Mouse (Mus musculus): ENCODE results near the gene Nrg4.
"Not testable (repeated sequence)": the region's sequence is repeated elsewhere in the genome, so short reads cannot be mapped to it uniquely, and the experiment has no call there.

Gene Nrg4

DNA sequence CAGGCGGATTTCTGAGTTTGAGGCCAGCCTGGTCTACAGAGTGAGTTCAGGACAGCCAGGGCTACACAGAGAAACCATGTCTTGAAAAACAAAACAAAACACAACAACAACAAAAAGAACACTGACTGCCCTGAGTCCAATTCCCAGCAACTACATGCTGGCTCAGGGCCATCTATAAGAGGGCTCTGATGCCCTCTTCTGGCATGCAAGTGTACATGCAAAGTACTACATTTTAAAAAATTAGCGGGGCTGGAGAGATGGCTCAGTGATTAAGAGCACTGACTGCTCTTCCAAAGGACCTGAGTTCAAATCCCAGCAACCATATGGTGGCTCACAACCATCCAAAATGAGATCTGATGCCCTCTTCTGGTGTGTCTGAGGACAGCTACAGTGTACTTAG is 74.5 kb downstream of the Nrg4 start:
- DNase-seq (ENCODE audit: low spot score in 2 of 2), result not testable (repeated sequence)

DNA sequence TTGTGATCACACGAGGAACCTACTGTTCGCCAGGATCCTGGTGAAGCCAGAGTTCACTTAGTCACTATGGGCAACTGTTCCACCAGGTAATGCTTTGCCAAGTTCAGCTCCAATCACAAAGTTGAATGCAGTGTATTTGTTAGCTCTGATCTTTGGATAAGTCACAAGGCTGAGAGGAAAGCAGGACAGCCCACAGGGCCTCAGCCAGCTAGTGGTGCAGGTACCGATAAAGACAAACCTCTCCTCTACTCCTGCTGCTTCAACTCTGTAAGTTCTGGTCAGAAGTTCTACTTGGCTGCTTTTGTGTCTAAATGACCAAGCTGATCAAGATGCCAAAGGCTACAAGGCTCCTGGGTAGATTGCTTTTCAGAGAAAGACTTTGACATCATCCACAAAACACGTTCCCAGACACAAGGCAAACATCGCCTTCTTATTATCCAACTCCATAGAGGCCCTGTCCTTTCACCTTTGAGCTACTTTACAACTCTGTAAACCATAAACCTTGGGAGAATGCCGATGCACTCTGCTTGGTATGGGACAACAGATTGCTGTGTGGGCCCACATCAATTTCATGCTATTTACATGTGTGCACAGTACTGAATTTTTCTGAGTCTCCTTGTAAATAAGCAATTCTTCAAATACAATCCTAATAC is 75.9 kb downstream of the Nrg4 start:
- DNase-seq (ENCODE audit: low spot score in 2 of 2), result no peak

GRCm38 (mm10) chr9:55248465-55248864 is 78.2 kb downstream of the Nrg4 start:
- DNase-seq (ENCODE audit: low spot score in 2 of 2), result no peak

- DNase-seq (ENCODE audit: low spot score in 2 of 2), result no peak
These were observed 79.7 kb downstream of the Nrg4 start for GRCm38 (mm10) chr9:55246918-55247317.

DNA sequence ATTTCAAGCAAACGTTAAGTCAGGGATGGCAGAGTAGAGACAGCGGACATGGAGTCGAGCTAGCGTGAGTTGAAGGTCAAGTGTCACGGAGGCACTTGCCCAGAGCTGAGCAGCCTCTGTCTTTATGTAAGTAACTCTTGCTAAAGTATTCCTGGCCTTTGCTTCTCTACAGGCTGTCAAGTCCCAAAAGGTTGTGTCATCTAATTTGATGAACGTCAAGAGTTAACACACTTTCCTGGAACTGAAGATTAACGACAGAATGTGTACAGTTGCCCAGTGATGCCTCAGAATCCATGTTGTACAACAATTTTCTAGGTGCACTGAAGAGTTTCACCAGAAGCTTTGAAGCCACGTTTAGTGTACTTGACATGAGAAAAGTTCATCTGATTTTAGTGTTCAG is 80.2 kb downstream of the Nrg4 start:
- DNase-seq (ENCODE audit: low spot score in 2 of 2), result no peak

GRCm38 (mm10) chr9:55245057-55245750 is 81.4 kb downstream of the Nrg4 start:
- not testable (repeated sequence) for DNase-seq (ENCODE audit: low spot score in 2 of 2)

DNA sequence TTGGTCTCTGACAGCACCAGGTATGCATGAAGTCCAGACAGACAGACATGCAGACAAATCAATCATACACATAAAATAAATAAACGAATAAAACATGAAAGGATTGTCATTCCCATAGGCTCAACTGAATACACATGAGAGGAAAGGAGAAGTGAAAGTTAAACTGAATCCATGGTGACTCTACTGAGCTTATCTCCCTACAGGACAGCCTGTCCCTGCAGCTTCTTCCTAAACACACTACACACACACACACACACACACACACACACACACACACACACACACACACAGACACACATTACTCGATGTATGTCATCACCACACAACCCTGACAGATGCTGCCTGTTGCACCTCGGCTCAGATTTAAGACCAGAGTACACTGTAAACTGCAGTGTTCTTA is 82.6 kb downstream of the Nrg4 start:
- no peak for DNase-seq (ENCODE audit: low spot score in 2 of 2)

DNA sequence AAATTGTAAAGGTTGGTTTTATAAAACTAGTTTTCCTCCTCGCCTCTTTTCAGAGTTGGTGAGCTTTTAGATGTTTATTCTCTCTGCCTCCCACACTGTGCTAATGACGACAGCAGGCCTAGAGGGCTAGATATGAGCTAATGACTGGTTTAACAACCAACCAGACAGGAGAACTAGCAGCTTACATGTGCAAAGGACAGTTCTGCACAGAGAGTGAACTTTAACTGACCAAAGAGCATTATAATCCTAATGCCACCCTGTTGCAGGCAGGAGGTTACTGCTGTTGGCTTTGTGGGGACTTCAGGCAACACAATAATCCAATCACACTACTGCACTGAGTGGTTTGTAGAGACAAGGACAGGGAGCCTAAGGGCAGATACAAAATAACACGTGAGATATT is 83.4 kb downstream of the Nrg4 start:
- no peak for DNase-seq (ENCODE audit: low spot score in 2 of 2)

- no peak for DNase-seq (ENCODE audit: low spot score in 2 of 2)
These were observed 84.6 kb downstream of the Nrg4 start for GRCm38 (mm10) chr9:55241863-55242685.

DNA sequence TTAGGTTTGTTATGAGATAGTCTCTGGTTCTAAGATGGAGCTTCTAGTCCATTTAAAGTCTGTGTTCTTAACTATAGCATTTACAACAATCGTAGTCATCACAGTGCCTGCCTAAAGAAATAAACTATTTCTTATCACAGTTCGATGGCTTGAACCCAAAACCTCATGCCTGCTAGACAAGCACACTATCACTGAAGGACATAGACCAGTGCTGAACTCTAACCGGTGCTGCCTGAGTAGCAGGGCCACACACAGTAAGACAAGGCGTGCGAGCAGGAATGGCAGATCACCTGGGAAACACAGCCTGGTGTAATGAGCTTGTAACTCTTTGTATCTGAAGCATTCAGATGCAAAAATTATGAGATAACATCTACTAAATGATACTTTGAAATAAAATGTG is 85.8 kb downstream of the Nrg4 start:
- DNase-seq (ENCODE audit: low spot score in 2 of 2), result no peak

DNA sequence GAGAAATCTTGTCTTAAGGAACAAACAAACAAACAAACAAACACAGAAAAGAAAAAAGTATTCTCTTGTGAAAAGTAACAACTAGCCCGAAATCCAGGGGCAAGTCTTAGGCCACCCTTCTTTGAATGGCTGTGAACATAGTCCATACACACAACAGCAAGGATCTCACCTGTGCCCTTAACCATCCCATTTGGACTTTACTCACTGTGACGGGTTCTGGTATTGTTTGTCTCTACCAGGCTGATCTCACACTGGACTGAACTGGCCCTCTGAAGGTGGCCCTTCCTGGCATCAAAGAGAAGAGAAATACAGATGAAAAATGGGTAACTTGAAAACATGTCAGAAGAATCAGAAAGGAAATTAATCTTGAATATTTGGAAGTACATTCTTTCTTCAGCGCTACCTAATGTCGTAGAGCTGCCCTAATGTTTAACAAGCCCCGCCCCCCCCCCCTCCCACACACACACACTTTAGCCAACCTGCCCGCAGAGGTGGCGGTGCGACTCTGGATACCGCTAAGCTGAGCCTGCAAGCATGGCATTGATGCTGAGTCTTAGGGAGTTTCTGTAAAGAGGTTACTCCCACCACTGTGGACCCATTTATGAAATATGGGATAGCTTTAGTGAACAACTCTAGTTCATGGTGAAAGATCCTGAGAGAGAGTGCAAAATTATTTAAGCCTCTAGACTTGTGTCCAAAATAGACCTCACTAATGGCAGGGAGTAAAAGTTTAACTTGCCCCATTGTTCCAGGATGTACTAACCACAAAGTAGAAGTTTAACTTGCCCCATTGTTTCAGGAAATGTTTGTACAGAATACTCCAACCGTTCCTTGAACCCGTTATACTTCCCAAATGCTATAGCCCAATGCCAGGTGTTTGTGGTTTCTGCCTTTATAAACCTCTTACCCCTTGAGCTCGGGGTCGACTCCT is 90.1 kb downstream of the Nrg4 start:
- DNase-seq (ENCODE audit: low spot score in 2 of 2), result no peak

- DNase-seq (ENCODE audit: low spot score in 2 of 2), result not testable (repeated sequence)
These were observed 93.6 kb downstream of the Nrg4 start for GRCm38 (mm10) chr9:55233076-55233475.

DNA sequence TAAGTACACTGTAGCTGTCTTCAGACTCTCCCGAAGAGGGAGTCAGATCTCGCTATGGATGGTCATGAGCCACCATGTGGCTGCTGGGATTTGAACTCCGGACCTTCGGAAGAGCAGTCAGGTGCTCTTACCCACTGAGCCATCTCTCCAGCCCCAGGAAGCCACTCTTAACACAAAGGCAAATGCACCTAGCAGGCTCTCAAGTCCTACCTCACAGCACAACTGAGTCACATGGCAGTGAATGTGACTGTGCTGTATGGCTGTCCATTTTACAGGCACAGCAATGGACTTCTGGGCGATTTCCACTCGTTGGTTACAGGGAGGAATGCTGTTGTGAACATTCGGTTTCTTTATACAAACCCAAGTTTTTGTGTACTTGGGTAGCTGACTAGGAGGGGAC is 94.1 kb downstream of the Nrg4 start:
- DNase-seq (ENCODE audit: low spot score in 2 of 2), result no peak

GRCm38 (mm10) chr9:55232110-55232509 is 94.5 kb downstream of the Nrg4 start:
- DNase-seq (ENCODE audit: low spot score in 2 of 2), result no peak

DNA sequence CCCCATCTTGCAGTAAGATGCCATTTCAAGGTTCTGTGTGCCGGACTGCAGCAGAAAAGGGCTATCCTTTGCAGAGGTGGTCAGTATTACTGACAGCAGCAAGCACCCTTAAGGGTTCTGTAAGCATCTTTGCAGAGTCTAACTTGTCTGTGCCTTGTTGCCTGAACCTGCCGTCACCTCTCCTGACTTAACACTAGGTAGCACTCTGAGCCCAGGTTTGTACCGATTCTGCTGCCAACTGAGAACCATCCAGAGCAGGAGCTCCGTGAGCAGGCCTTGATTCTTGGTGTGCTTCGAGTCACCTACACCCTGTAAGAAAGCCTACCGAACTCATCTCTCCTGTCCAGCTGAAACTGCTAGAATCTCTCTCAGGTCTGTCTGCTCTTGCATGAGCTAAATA is 95.1 kb downstream of the Nrg4 start:
- DNase-seq (ENCODE audit: low spot score in 2 of 2), result no peak

DNA sequence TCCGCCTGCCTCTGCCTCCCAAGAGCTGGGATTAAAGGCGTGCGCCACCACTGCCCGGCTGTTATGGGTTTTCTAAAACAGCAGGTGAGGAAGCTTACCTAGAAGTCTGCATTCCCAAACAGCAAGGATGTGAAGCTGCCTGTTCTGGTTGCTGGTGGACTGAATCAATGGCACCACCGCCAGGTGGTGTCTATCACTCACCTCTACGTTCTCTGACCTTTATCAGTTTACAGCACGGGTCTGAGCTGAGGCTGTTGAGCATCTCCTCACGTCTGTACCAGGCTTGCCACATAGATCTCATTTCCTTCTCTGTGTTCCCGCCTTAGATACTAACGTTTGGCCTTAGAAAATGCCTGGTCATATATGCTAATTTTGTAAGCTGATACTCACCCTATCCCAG is 97.6 kb downstream of the Nrg4 start:
- no peak for DNase-seq (ENCODE audit: low spot score in 2 of 2)

DNA sequence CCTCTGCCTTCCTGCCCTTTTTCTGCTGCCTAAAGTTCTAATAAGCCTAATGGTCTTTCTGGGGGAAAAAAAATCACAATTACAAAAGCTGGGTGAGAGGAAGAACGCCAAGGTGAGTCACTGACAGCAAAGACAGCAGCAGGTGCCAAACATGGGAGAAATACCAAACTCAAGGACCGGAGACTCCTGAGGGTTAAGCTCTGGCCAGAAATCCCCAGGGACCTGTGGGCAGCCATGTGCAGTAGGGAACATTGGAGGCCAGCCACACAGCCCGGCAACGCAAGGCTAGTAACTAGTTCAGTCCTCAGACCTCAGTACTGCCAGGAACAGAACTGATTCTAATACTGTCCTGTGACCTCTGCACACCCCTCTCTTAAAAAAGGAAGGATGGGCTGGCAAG is 98.5 kb downstream of the Nrg4 start:
- DNase-seq (ENCODE audit: low spot score in 2 of 2), result no peak

DNA sequence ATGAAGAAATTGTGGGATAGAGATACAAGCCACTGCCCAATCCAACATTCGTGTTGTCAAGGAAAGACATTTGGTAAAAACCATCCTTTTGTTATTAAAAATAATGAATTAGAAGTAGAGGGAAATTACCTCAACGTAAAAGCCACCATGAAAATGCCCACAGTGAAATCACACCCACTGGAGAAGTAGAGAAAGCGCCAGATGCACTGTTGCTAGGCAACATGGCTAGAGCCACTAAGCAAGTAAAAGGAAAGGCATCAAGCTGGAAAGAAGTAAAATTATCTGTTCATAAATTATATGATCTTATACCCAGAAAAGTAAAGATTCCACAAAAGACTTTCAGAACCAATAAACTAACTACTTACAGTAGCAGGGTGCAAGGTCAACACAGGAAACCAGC is 100.4 kb downstream of the Nrg4 start:
- peak in 1 of 2 experiments; percentile 17 for DNase-seq (ENCODE audit: low spot score in 2 of 2)

GRCm38 (mm10) chr9:55225165-55225737 is 101.4 kb downstream of the Nrg4 start:
- DNase-seq (ENCODE audit: low spot score in 2 of 2), result no peak

- no peak for DNase-seq (ENCODE audit: low spot score in 2 of 2)
These were observed 109.3 kb downstream of the Nrg4 start for GRCm38 (mm10) chr9:55217381-55217780.

- DNase-seq (ENCODE audit: low spot score in 2 of 2), result no peak
These were observed 110.6 kb downstream of the Nrg4 start for GRCm38 (mm10) chr9:55216078-55216477.
